Comparison of ENCODE assay signal across 23 mouse cellular contexts in the genomic region with DNA sequence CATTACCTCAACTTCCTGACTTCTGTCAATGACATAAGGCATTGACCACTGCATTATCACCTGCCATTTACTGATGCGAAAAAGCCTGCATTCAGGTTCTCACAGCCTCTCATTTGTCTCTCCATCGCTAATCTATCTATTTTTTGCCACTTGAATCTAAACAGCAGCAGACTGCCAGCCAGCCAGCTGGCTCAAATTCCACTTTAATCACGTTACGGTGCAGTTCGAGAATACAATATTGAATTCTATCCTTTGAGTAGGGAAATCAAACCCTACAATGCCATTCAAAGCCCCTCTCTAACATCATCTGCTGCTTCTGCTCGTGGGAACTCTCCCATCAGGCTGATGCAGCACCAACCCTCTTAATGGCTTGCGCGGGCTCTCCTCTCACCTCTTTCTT. TPM values are rescaled to one million over a fixed set of nuclear protein-coding genes. Genes with fewer than 3 reads are reported as not detected.
DNase-seq lines count a peak whose midpoint lies in the region; ATAC-seq lines count a peak whose summit lies in the region.
"Had no signal": no experiment of that assay in that cellular context is flagged by ENCODE, and none has a peak within 500 bp of the region (broad histone marks: within the 10 kb centered on the region; RNA-seq: fewer than 3 reads in every experiment).

No protein-coding gene starts in this region.

- ATAC-seq in forebrain, embryonic 14.5 days = no peak
- no peak for ATAC-seq in forebrain, embryonic 15.5 days (replicated peaks)
- ATAC-seq in hindbrain, embryonic 15.5 days (ENCODE audit: low FRiP score, low read depth) = no peak
- ATAC-seq in midbrain, embryonic 15.5 days (replicated peaks) = no peak
- ATAC-seq: CD4-positive, CD25-positive, alpha-beta regulatory T cell, adult 4 months; liver, embryonic 12.5 days; Patski had no signal

- H3K27ac ChIP-seq in forebrain, embryonic 14.5 days (ENCODE audit: low read depth, low read length) = no peak overlapping the region
- H3K27ac ChIP-seq in forebrain, embryonic 15.5 days (replicated peaks) = no peak overlapping the region
- H3K27ac ChIP-seq in hindbrain, embryonic 15.5 days (replicated peaks) = no peak overlapping the region
- no peak overlapping the region for H3K27ac ChIP-seq in hindbrain, embryonic 10.5 days
- peak overlapping the region; percentile 37; the same call in 1 of the 2 replicates for H3K27ac ChIP-seq in midbrain, embryonic 15.5 days
- H3K27ac ChIP-seq: embryonic facial prominence, embryonic 15.5 days; heart, embryonic 13.5 days; kidney, embryonic 15.5 days; limb, embryonic 12.5 days; liver, embryonic 12.5 days had no signal

- no peak overlapping the region for H3K4me3 ChIP-seq in forebrain, embryonic 14.5 days (ENCODE audit: low read depth, low read length)
- no peak overlapping the region for H3K4me3 ChIP-seq in forebrain, embryonic 15.5 days
- no peak overlapping the region for H3K4me3 ChIP-seq in hindbrain, embryonic 15.5 days
- H3K4me3 ChIP-seq in hindbrain, embryonic 10.5 days = no peak overlapping the region
- no peak overlapping the region for H3K4me3 ChIP-seq in midbrain, embryonic 15.5 days
- H3K4me3 ChIP-seq: embryonic facial prominence, embryonic 15.5 days; heart, embryonic 13.5 days; kidney, embryonic 15.5 days; limb, embryonic 12.5 days; liver, embryonic 12.5 days; megakaryocyte, embryonic 14.5 days had no signal

- H3K9ac ChIP-seq in forebrain, embryonic 14.5 days (ENCODE audit: low read length) = no peak overlapping the region
- no peak overlapping the region for H3K9ac ChIP-seq in forebrain, embryonic 15.5 days (replicated peaks)
- H3K9ac ChIP-seq in hindbrain, embryonic 15.5 days = no peak overlapping the region
- peak overlapping the region; percentile 2; the same call in 1 of the 2 replicates for H3K9ac ChIP-seq in midbrain, embryonic 15.5 days
- H3K9ac ChIP-seq: embryonic facial prominence, embryonic 15.5 days; heart, embryonic 13.5 days; kidney, embryonic 15.5 days; limb, embryonic 12.5 days; liver, embryonic 12.5 days had no signal

- 41% methylated on average over 8 of the region's 8 CpGs for WGBS in forebrain, embryonic 14.5 days
- 26% methylated on average over 8 of the region's 8 CpGs for WGBS in forebrain, embryonic 15.5 days
- WGBS in hindbrain, embryonic 15.5 days = 52% methylated on average over 8 of the region's 8 CpGs
- 86% methylated on average over 8 of the region's 8 CpGs for WGBS in hindbrain, embryonic 10.5 days
- 40% methylated on average over 8 of the region's 8 CpGs for WGBS in midbrain, embryonic 15.5 days

- H3K4me2 ChIP-seq in forebrain, embryonic 14.5 days (ENCODE audit: low read length) = no peak overlapping the region
- no peak overlapping the region for H3K4me2 ChIP-seq in forebrain, embryonic 15.5 days (replicated peaks)
- peak overlapping the region; percentile 21; the same call in 1 of the 2 replicates for H3K4me2 ChIP-seq in hindbrain, embryonic 15.5 days
- H3K4me2 ChIP-seq in midbrain, embryonic 15.5 days = peak overlapping the region; percentile 31; the same call in 1 of the 2 replicates
- H3K4me2 ChIP-seq: embryonic facial prominence, embryonic 15.5 days; heart, embryonic 13.5 days; kidney, embryonic 15.5 days; limb, embryonic 12.5 days; liver, embryonic 12.5 days had no signal

- H3K4me1 ChIP-seq in forebrain, embryonic 14.5 days (ENCODE audit: control insufficient read depth, insufficient read depth, low read length) = peaks cover 19% of the 10 kb centered on the region
- peaks cover 30% of the 10 kb centered on the region for H3K4me1 ChIP-seq in forebrain, embryonic 15.5 days
- H3K4me1 ChIP-seq in hindbrain, embryonic 15.5 days (replicated peaks) = peaks cover 40% of the 10 kb centered on the region
- peaks cover 29% of the 10 kb centered on the region; the same call in 1 of the 2 replicates for H3K4me1 ChIP-seq in hindbrain, embryonic 10.5 days (replicated peaks)
- peaks cover 38% of the 10 kb centered on the region for H3K4me1 ChIP-seq in midbrain, embryonic 15.5 days

- DNase-seq in forebrain, embryonic 14.5 days (ENCODE audit: low spot score) = peak; percentile 61
- DNase-seq in hindbrain, embryonic 10.5 days (ENCODE audit: low spot score) = no peak
- peak; percentile 19 for DNase-seq in brain, adult 2 months (ENCODE audit: low read depth, low spot score)
- no peak for DNase-seq in urinary bladder, adult 2 months (ENCODE audit: low spot score)
- no peak for DNase-seq in testis, postnatal 14 days (ENCODE audit: low spot score)
- DNase-seq: adrenal gland, adult 8-10 months; cerebellum, adult 18-20 months; cerebellum, postnatal 36 days; kidney, postnatal 4 days; lung, adult 2 months; thymus, adult 2 months had no signal

- H3K36me3 ChIP-seq in forebrain, embryonic 14.5 days (ENCODE audit: control insufficient read depth, insufficient read depth, low read length) = no peaks in the 10 kb centered on the region
- no peaks in the 10 kb centered on the region for H3K36me3 ChIP-seq in forebrain, embryonic 15.5 days
- H3K36me3 ChIP-seq in hindbrain, embryonic 15.5 days = no peaks in the 10 kb centered on the region
- H3K36me3 ChIP-seq in hindbrain, embryonic 10.5 days = no peaks in the 10 kb centered on the region
- no peaks in the 10 kb centered on the region for H3K36me3 ChIP-seq in midbrain, embryonic 15.5 days (replicated peaks)
- H3K36me3 ChIP-seq: embryonic facial prominence, embryonic 15.5 days; heart, embryonic 13.5 days; kidney, embryonic 15.5 days; limb, embryonic 12.5 days; liver, embryonic 12.5 days had no signal

- H3K9me3 ChIP-seq in forebrain, embryonic 14.5 days (replicated peaks; ENCODE audit: control insufficient read depth, low read length) = no peaks in the 10 kb centered on the region
- H3K9me3 ChIP-seq in forebrain, embryonic 15.5 days = no peaks in the 10 kb centered on the region
- H3K9me3 ChIP-seq in hindbrain, embryonic 15.5 days = no peaks in the 10 kb centered on the region
- no peaks in the 10 kb centered on the region for H3K9me3 ChIP-seq in hindbrain, embryonic 10.5 days
- H3K9me3 ChIP-seq in midbrain, embryonic 15.5 days = no peaks in the 10 kb centered on the region
- H3K9me3 ChIP-seq: embryonic facial prominence, embryonic 15.5 days; heart, embryonic 13.5 days; kidney, embryonic 15.5 days; limb, embryonic 12.5 days; liver, embryonic 12.5 days; megakaryocyte, embryonic 14.5 days had no signal

- H3K27me3 ChIP-seq in forebrain, embryonic 14.5 days (replicated peaks; ENCODE audit: control insufficient read depth, insufficient read depth, low read length) = no peaks in the 10 kb centered on the region
- H3K27me3 ChIP-seq in forebrain, embryonic 15.5 days = no peaks in the 10 kb centered on the region
- no peaks in the 10 kb centered on the region for H3K27me3 ChIP-seq in hindbrain, embryonic 15.5 days
- no peaks in the 10 kb centered on the region; the same call in 1 of the 2 replicates for H3K27me3 ChIP-seq in hindbrain, embryonic 10.5 days (ENCODE audit: insufficient read depth, poor library complexity, severe bottlenecking)
- no peaks in the 10 kb centered on the region for H3K27me3 ChIP-seq in midbrain, embryonic 15.5 days (replicated peaks)
- H3K27me3 ChIP-seq: embryonic facial prominence, embryonic 15.5 days; heart, embryonic 13.5 days; kidney, embryonic 15.5 days; liver, embryonic 12.5 days; megakaryocyte, embryonic 14.5 days; Patski had no signal

RNA-seq across cellular contexts. Expression of a gene that starts 4.3 kb away (rescaled TPM):
- 11.1 and 11.6 TPM in 2 replicates for polyA plus RNA-seq in forebrain, embryonic 14.5 days (2014; fragmentation: Nextera tagmentation; extraction: Ambion mirVana)
- polyA plus RNA-seq in forebrain, embryonic 15.5 days (2015; fragmentation: Nextera tagmentation; extraction: Ambion mirVana) = 13.8 and 16.0 TPM in 2 replicates
- 25.1 and 25.6 TPM in 2 replicates for polyA plus RNA-seq in hindbrain, embryonic 15.5 days (2015; fragmentation: Nextera tagmentation; extraction: Ambion mirVana)
- 5.3 TPM in 2 replicates for polyA plus RNA-seq in hindbrain, embryonic 10.5 days (2016; fragmentation: Nextera tagmentation; extraction: Ambion mirVana)
- polyA plus RNA-seq in midbrain, embryonic 15.5 days (2015; fragmentation: Nextera tagmentation; extraction: Ambion mirVana) = 22.3 and 25.3 TPM in 2 replicates
- 16.0 and 23.9 TPM in 2 replicates for polyA plus RNA-seq in urinary bladder, adult 2 months (2012; rRNA removed)

RNA-seq across cellular contexts. Expression of a gene that starts 57.2 kb away (rescaled TPM):
- not detected in 2 replicates for polyA plus RNA-seq in forebrain, embryonic 14.5 days (2014; fragmentation: Nextera tagmentation; extraction: Ambion mirVana)
- polyA plus RNA-seq in forebrain, embryonic 15.5 days (2015; fragmentation: Nextera tagmentation; extraction: Ambion mirVana) = not detected in 2 replicates
- polyA plus RNA-seq in hindbrain, embryonic 15.5 days (2015; fragmentation: Nextera tagmentation; extraction: Ambion mirVana) = not detected in 2 replicates
- polyA plus RNA-seq in hindbrain, embryonic 10.5 days (2016; fragmentation: Nextera tagmentation; extraction: Ambion mirVana) = not detected in 2 replicates
- polyA plus RNA-seq in midbrain, embryonic 15.5 days (2015; fragmentation: Nextera tagmentation; extraction: Ambion mirVana) = not detected in 2 replicates
- polyA plus RNA-seq in urinary bladder, adult 2 months (2012; rRNA removed) = not detected in 2 replicates
- polyA plus RNA-seq: CD4-positive, CD25-positive, alpha-beta regulatory T cell, adult 4 months; embryonic facial prominence, embryonic 15.5 days; heart, embryonic 13.5 days; intestine, embryonic 14.5 days; kidney, embryonic 15.5 days; limb, embryonic 12.5 days; liver, embryonic 12.5 days; lung, adult 2 months; Patski; thymus, adult 2 months had no signal

Comparison
In these comparisons a context has a peak if more than half of its experiments do, and no peak if none do; other contexts are left out.
1. DNase-seq: peak in forebrain, embryonic 14.5 days (single experiment) and brain, adult 2 months (single experiment); none in hindbrain, embryonic 10.5 days (single experiment), urinary bladder, adult 2 months (single experiment) and testis, postnatal 14 days (single experiment).
2. H3K4me2 ChIP-seq: peak in hindbrain, embryonic 15.5 days (single experiment) and midbrain, embryonic 15.5 days (single experiment); none in forebrain, embryonic 14.5 days (single experiment) and forebrain, embryonic 15.5 days (single experiment).